Mouse (Mus musculus) liver, adult 2 months (tissue): ENCODE measurements around the gene Tes.

Source experiments
- CTCF ChIP-seq: fragments of 200-500 bp; IDR thresholded peaks from 2 replicates; pipeline ENCODE4 v1.5.1; 2011; ENCODE audit warnings: low read depth, low read length, control low read depth
- POLR2A ChIP-seq: fragments of 200-500 bp; IDR thresholded peaks from 2 replicates; pipeline ENCODE4 v1.6.1; 2011; ENCODE audit warnings: low read length, control low read depth; ENCODE audit not compliant: insufficient read depth; ENCODE audit errors: extremely low read depth

DNA sequence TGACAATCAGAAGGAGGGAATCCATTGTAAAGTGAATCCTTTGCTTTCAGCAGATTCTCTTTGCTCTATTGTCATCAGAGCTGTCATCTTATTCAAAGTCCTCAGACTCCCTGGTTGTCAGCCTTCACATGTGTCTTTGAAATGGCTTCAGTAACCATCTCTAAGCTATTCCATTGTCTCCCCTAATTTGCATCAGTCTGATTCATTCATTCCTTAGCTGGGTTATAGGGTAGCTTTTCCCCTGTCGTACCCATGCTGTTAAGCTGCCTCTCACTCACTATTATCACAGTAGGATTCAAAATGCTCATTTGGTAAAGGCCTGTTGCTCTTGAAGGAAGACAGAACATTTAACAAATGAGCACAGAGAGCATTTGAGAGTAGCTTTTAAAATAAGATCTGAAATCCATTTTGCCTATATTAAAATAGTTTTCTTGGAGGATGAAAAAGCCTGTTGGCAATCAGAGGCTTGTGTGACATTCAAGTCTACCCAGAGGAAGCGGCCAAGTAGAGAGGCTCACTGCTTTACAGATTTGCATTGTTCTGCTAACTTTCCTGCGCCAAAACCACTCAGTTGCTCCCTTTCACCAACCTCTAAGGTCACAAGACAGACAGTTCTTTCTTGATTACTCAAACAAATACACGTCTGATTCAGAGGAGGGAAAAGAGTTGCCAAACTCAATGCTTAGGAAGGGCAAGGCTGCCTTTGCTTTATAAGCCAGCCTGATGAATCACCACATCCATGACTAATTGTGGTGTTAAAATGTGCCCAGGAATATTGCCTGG lies 77.8 kb downstream of the Tes start:
- TF ChIP-seq CTCF, result no peak
- no peak for TF ChIP-seq POLR2A
